Mouse (Mus musculus): ENCODE data around the gene Clk1. TPM values are rescaled to one million over a fixed set of nuclear protein-coding genes. Genes with fewer than 3 reads are reported as not detected.
"Not testable (repeated sequence)": the region's sequence is repeated elsewhere in the genome, so short reads cannot be mapped to it uniquely, and the experiment has no call there.

The Clk1 gene
- polyA plus RNA-seq, 1 experiment from 2014 or later = 174 TPM

DNA sequence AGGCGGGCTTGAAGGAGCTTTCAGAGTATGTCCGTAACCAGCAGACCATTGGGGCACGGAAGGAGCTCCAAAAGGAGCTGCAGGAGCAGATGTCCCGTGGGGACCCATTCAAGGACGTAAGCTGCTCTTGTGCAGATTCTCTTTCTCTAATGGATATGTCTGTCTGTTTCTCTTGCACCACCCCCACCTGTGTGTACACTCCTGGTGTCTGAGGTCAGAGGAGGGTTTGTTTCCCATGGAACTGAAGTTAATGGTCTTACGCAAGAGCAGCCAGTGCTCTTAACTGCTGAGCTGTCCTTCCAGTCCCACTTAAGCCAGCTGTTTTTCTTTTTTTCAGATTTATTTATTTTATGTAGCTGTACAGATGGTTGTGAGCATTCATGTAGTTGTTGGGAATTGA, 22.5 kb downstream of the Clk1 start:
- Histone ChIP-seq H3K4me3 (no peak overlapping the region), H3K36me3 (peaks cover 89% of the 10 kb centered on the region), H3K4me1 (replicated peaks) (no peaks in the 10 kb centered on the region), H3K27me3 (no peaks in the 10 kb centered on the region), H3K9me3 (no peaks in the 10 kb centered on the region), H3K4me2 (no peak overlapping the region), H3K9ac (no peak overlapping the region), H3K27ac (no peak overlapping the region)
- WGBS = 92% methylated on average over 6 of the region's 6 CpGs
- no peak for ATAC-seq (ENCODE audit: low FRiP score)

DNA sequence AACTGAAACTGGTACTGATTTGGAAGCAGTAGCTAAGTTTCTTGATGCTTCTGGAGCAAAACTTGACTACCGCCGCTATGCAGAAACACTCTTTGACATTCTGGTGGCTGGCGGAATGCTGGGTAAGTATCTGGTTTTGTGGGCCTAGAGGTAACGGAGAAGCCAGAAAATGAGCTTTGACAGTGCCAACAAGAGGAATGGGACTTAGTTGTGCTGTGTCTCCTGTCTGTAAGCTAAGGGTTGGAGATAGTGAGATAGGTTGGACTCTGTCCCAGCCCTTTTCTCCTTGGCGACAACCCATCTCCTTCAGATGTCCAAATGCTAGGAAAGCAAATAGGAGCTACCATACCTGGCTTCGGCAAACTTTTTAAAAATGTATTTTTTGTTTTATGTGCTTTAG, 26.1 kb downstream of the Clk1 start:
- no peak overlapping the region for H3K4me2 ChIP-seq
- H3K27ac ChIP-seq = no peak overlapping the region
- 96% methylated on average over 6 of the region's 6 CpGs for WGBS
- peaks cover 16% of the 10 kb centered on the region for H3K4me1 ChIP-seq (replicated peaks)
- peaks cover 77% of the 10 kb centered on the region for H3K36me3 ChIP-seq
- H3K4me3 ChIP-seq = no peak overlapping the region
- no peaks in the 10 kb centered on the region for H3K27me3 ChIP-seq
- H3K9me3 ChIP-seq = no peaks in the 10 kb centered on the region
- no peak overlapping the region for H3K9ac ChIP-seq
- no peak for ATAC-seq (ENCODE audit: low FRiP score)

DNA sequence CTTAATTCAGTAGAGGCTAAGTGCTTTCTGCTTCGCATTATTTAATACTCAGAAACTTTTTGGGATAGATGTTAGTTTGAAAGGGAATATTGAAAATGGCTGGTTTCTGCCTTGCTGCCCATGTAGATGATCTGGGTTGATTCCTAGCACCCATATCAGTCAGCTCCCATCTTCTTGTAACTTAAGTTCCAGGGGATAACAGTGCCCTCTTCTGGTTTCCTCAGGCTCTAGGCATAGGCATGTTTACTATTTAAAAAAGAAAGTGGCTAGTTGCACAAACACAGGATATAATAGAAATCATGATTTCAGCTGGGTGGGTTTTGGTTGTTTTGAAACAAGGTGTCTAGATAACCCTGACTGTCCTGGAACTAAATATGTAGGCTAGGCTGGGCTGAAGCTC, 27.7 kb downstream of the Clk1 start:
- Histone ChIP-seq H3K4me2 (no peak overlapping the region), H3K9me3 (no peaks in the 10 kb centered on the region), H3K27me3 (no peaks in the 10 kb centered on the region), H3K4me3 (no peak overlapping the region), H3K27ac (no peak overlapping the region), H3K9ac (no peak overlapping the region), H3K36me3 (peaks cover 62% of the 10 kb centered on the region), H3K4me1 (replicated peaks) (peaks cover 24% of the 10 kb centered on the region)
- no peak for ATAC-seq (ENCODE audit: low FRiP score)
- 100% methylated on average over 1 of the region's 1 CpGs for WGBS

DNA sequence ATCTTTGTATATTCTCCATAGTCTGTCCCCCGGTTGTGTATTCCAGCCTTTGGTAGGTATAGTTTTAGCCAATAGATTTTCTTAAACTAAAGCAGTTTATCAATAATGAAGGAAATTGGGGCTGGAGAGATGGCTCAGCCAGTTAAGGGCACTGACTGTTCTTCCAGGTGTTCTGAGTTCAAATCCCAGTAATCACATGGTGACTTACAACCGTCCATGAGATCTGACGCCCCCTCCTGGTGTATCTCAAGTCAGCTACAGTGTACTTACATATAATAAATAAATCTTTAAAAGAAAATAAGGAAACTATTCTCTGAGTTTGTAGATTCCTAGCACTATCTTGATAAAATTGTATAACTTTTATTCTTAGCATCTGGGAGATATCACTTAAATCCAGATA, 28.5 kb downstream of the Clk1 start:
- WGBS = 93% methylated on average over 3 of the region's 3 CpGs
- no peak overlapping the region for H3K4me3 ChIP-seq

DNA sequence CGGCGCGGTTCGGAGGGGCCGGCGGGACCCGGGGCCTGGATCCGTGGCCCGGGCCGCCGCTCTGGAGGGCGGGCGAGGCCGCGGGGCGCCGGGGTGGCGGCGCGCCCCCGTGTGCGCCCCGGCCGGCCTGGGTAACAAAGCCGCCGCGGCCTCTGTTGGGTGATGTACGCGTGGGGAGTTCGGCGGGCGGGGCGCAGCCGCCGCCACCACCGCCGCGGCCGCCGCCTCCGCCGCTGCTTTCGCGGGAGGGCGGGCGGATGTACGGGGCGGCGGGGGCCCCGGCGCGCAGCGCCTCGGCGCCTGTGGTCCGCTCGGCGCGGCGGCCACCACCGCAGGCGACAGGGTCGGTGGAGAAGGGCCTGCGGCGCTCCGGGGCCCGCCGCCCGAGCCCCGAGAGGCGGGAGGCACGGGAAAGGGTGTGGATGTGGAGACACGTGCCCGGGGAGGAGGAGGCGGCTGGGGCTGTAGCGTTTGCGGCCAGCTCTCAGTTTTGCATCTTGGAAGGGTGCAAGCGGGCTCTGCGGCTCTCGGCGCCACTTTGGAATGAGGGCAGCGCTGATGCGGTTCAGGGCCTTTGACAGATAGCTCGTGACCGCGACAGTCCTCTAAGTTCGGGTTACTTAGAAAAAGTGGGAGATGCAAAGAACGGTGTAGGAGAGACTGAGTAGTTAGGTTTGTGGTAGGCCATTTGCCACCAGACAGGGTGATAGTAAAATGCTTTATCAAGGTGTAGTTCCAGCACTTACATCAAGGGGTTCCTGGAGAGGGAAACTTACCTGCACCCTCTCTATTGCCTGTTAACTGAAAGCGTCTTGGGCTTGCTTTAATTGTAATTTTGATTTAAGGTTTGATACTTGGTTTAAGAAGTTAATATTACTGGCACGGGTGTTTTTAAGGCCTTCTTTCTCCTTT, 30.3 kb downstream of the Clk1 start:
- Histone ChIP-seq H3K27ac (peak overlapping the region; percentile 100), H3K36me3 (peaks cover 37% of the 10 kb centered on the region), H3K4me3 (peak overlapping the region; percentile 97), H3K4me2 (peak overlapping the region; percentile 87), H3K9ac (peak overlapping the region; percentile 97), H3K27me3 (no peaks in the 10 kb centered on the region), H3K9me3 (no peaks in the 10 kb centered on the region), H3K4me1 (replicated peaks) (peaks cover 28% of the 10 kb centered on the region)
- peak; percentile 73 for ATAC-seq (ENCODE audit: low FRiP score)
- 1% methylated on average over 56 of the region's 90 CpGs for WGBS

More for the DNA sequence above, 28.5 kb downstream of the Clk1 start:
- H3K9me3 ChIP-seq = no peaks in the 10 kb centered on the region
- H3K27ac ChIP-seq = no peak overlapping the region
- H3K4me1 ChIP-seq (replicated peaks) = peaks cover 28% of the 10 kb centered on the region
- H3K4me2 ChIP-seq = no peak overlapping the region
- H3K27me3 ChIP-seq = no peaks in the 10 kb centered on the region
- H3K36me3 ChIP-seq = peaks cover 53% of the 10 kb centered on the region
- H3K9ac ChIP-seq = no peak overlapping the region
- ATAC-seq (ENCODE audit: low FRiP score) = no peak

DNA sequence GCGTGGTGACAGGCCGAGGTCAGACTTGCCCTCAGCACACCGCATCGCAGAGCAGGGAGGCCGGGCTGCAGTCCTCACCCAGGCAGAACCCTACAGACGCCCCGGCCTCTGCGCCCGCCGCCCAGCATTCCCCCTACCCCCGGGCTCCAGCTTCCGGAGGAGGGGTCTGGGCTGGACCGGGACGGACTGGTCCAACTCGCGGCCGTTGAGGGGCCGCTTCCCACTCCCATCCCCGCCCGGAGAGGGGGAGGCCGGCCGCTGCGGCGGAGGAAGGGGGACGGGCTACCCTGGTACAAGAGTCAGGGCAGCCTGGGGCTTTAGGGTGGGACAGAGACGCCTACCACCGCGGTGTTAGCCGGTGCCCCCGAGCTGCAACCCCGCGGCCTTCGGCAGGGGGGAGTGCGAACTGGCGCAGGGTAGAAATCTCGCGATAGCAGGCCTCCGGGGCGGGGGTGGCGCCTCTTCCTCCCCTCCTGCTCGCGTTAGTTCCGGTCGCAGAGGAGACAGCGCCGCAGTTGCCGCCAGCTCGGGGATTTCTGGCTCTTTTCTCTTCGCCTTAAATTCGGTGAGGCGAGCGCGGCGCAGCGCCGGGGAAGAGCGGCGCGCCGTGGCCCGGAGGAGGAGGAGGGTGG, 31.1 kb downstream of the Clk1 start, which contains the start of gene Bzw1:
Gene Bzw1, plus strand, starts transcription at position 247 of the 632 bp plus-strand sequence.
- Histone ChIP-seq H3K4me1 (replicated peaks) (peaks cover 28% of the 10 kb centered on the region), H3K4me2 (peak within 1 kb of the TSS; percentile 87), H3K36me3 (peaks cover 29% of the 10 kb centered on the region), H3K27ac (peak within 1 kb of the TSS; percentile 100), H3K9ac (peak within 1 kb of the TSS; percentile 97), H3K9me3 (no peaks in the 10 kb centered on the region), H3K4me3 (peak within 1 kb of the TSS; percentile 97), H3K27me3 (no peaks in the 10 kb centered on the region)
- WGBS = under 1% methylated on average over 44 of the region's 61 CpGs
- ATAC-seq (ENCODE audit: low FRiP score) = peak; percentile 98

DNA sequence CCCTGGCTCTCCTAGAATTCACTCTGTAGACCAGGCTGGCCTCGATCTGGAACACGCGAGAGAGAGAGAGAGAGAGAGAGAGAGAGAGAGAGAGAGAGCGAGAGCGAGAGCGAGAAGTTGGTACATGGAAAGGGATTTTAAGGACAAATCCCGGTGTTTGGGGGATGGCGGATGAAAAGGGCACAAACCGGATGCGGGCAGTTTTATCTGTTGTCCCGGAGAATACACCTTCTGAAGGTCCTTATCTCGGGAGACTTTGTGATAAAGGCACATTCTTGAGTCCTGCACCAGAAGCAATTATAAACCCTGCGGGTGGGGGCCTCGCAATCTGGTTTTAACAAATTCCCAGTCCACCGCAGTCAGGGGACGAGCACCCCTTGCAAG, 31.6 kb downstream of the Clk1 start:
- 0% methylated on average over 16 of the region's 16 CpGs for WGBS
- peak overlapping the region; percentile 100 for H3K27ac ChIP-seq
- peaks cover 24% of the 10 kb centered on the region for H3K36me3 ChIP-seq
- H3K4me1 ChIP-seq (replicated peaks) = peaks cover 28% of the 10 kb centered on the region
- peak overlapping the region; percentile 97 for H3K9ac ChIP-seq
- peak overlapping the region; percentile 82 for H3K4me2 ChIP-seq
- H3K27me3 ChIP-seq = no peaks in the 10 kb centered on the region
- no peak for ATAC-seq (ENCODE audit: low FRiP score)
- H3K4me3 ChIP-seq = peak overlapping the region; percentile 97
- H3K9me3 ChIP-seq = no peaks in the 10 kb centered on the region

DNA sequence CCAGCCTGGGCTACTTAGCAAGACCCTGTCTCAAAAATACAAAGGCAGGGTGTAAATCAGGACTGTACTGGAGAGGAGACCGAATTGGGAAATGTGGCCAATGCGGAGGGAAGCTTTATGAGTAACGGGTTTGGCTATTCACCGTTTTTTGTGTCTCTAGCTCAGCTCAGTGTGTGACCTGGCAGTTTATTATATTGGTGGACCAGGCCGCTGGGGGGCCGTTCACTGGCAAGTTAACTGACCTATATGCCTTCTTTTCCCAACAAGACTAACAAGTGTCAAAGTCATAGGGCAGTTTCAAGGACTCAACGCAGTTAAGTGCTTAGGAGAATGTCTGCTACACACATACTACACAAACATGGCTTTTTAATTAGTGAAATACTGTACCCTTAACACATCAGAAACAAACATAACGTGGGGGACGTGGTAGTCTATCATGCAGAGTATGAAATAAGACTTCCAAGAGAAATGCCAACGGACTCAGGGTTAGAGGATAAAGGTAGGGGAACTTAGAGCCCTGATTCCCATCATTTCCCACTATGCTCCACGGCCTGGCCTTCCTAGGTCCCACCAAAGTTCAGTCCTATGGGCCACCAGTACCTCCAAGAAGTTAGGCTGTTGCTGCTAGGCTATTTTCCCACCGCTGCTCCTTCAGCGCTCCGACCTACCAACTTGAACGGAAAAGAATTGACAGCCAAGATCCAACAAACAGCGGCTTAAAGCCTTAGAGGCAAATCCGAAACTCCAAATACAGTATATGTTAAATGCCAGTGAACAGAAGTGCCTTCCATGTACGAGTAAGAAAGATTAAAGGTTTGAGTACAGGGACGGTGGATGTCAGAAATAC, 32.2 kb downstream of the Clk1 start:
- ATAC-seq (ENCODE audit: low FRiP score) = no peak
- H3K27me3 ChIP-seq = no peaks in the 10 kb centered on the region
- peak overlapping the region; percentile 97 for H3K9ac ChIP-seq
- H3K36me3 ChIP-seq = peaks cover 19% of the 10 kb centered on the region
- H3K4me1 ChIP-seq (replicated peaks) = peaks cover 28% of the 10 kb centered on the region
- no peaks in the 10 kb centered on the region for H3K9me3 ChIP-seq
- 46% methylated on average over 19 of the region's 19 CpGs for WGBS
- peak overlapping the region; percentile 82 for H3K4me2 ChIP-seq
- H3K4me3 ChIP-seq = peak overlapping the region; percentile 97
- H3K27ac ChIP-seq = peak overlapping the region; percentile 100

DNA sequence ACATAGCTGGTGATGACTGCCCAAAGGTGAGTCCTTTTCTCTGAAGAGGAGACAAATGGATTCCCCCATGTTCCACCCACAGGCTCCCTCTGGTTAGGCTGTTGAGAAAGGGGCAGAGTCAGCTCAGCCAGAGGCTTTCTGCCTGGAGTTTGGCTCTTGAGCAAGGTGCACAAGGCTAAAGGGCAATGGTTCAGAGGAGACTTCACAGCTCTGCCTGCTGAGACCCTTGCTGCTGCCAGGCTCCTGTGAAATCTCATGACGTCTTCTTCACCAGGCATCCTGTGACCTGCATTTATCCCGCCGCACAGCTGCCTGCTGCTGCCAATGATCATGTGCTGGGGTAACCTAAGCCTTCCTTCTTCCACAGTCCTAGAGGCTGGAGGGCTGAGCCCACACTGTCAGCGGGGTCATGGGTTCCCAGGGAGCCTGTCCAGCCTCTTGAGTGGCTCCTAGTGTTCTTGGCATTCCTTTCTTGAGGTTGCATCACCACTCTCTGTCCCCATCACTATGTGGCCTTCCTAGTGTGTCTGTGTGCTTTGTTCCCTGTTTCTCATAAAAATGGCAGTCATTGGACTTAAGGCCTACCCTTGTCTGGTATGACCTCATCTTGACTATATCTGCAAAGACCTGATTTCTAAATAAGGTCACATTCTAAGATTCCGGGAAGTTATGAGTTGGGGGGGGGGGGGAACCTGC, 41.1 kb downstream of the Clk1 start:
- no peaks in the 10 kb centered on the region for H3K4me1 ChIP-seq (replicated peaks)
- ATAC-seq (ENCODE audit: low FRiP score) = no peak
- no peak overlapping the region for H3K4me2 ChIP-seq
- H3K27ac ChIP-seq = no peak overlapping the region
- no peak overlapping the region for H3K9ac ChIP-seq
- H3K36me3 ChIP-seq = no peaks in the 10 kb centered on the region
- whole genome bisulfite sequencing = 75% methylated on average over 5 of the region's 5 CpGs
- H3K4me3 ChIP-seq = no peak overlapping the region
- H3K27me3 ChIP-seq = no peaks in the 10 kb centered on the region
- H3K9me3 ChIP-seq = no peaks in the 10 kb centered on the region

DNA sequence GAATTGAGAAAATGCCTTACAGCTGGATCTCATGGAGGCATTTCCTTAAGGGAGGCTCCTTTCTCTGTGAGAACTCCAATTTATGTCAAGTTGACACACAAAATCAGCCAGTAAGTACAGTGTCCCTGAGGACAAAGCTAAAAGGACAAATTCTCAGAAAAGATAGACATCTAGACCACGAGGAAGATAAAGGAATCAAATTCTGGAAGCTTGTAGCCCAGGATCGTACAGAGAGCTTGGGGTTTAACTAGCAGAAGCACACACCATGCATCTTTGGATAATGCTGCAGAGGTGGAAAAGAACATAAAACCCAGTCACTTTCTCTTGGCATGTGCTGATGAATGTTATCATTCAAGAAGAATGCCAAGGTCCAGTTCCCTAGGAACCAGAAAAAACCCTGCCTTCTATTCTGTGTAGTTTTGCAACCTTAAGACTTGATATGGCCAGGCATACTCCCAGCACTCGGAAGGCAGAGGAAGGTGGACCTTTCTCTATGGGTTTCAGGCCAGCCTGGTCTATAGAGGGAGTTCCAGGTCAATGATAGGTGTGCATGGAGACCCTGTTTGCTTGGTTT, 48.2 kb downstream of the Clk1 start:
- ATAC-seq (ENCODE audit: low FRiP score) = no peak
- Histone ChIP-seq H3K4me2 (no peak overlapping the region), H3K27me3 (no peaks in the 10 kb centered on the region), H3K9me3 (no peaks in the 10 kb centered on the region), H3K27ac (no peak overlapping the region), H3K4me1 (replicated peaks) (no peaks in the 10 kb centered on the region), H3K9ac (no peak overlapping the region), H3K4me3 (no peak overlapping the region), H3K36me3 (no peaks in the 10 kb centered on the region)
- WGBS = 73% methylated on average over 3 of the region's 3 CpGs

DNA sequence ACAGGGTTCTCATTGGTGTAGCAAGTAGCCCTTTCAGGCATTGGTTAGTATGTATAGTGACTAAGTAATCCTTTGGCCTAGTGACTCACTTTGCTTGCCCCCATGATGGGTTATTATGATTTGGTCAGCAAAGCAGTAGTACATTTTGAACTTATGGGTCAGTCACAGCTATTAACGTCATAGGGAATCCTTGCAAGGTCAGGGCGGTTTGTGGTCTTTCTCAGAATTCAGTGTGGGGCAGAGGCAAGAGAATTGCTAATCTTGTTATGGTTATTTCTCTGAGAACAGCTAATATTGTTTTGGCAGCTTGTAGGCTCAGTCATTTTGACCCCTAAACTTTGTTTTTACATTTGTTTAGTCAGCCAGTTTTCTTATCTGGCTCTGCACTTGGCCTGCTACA, 49.6 kb downstream of the Clk1 start:
- H3K36me3 ChIP-seq; H3K4me2 ChIP-seq; ATAC-seq (ENCODE audit: low FRiP score); H3K27ac ChIP-seq; H3K4me3 ChIP-seq; H3K27me3 ChIP-seq; H3K4me1 ChIP-seq (replicated peaks); H3K9ac ChIP-seq; H3K9me3 ChIP-seq: not testable (repeated sequence)
- WGBS = 84% methylated on average over 2 of the region's 2 CpGs
